Mouse (Mus musculus) cerebellum, adult 9-10 months (tissue): ENCODE measurements around the gene Cwc15.

Source experiments
- DNase-seq: peaks from one replicate; pipeline ENCODE4 v3.0.0; 2022

Cwc15 gene

DNA sequence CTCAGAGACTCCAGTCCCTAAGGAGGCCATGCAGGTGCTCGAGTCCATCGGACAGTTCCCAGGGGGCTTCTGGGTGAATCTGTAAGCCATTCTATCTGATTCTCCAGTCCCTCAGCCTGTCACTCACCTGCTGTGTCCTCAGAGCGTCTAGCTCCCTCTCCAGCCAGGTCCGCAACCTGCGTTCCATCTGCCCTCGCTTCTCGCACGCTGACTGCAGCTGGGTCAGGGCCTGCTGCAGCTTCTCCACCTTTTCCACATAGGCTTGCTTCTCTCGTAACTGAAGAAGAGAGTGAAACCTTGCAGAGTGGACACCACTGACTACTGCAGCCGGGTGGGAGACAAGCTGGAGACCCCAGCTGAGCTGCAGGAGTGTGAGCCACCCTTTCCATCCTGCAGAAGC lies 57.9 kb downstream of the Cwc15 start:
- no peak for DNase-seq

DNA sequence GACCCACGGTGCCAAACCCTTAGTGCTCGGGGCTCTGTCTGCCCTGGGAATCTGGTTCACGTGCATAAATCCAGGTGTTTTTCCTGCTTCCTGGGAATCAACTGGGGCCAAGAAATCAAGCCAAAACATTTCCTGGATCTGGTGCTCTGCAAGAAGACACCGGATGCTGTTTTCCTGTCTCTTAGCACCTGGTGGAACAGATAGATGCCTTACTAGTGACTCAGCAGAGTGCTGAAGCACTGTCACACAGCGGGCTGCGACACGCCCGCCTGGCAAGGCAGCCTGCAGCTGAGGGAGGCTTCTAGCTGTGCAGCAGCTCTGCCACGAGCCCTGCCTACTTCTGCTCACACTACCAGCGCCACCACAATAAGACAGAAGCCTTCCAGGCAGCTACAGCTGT lies 59.0 kb downstream of the Cwc15 start:
- no peak for DNase-seq

DNA sequence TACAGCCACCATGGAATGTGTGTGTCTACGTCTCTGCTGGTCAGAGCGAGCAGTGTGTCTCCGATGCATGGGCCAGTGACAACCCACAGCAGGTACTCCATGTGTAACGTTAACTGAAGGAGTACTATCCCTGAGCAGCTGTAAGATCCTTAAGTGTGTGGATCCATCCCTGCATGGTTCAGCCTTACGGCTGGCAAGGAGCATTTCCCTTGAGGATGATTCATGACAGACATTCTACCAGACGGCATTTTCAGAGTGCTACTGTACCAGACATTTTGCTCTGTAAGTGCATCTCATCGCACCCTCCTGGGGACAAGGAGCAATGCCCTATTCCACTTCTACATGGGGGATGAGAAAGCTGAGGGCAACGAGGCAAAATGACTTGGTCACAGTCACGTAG lies 59.6 kb downstream of the Cwc15 start:
- no peak for DNase-seq
